Mouse (Mus musculus) A20 (cell line): ENCODE measurements around the gene Nampt.

Experiments used
- DNase-seq: peaks from one replicate; pipeline ENCODE4 v3.0.0-alpha.2; 2011; ENCODE audit warnings: low read depth, low spot score

The Nampt gene

GRCm38 (mm10) chr12:32897199-32898120 is 78.1 kb downstream of the Nampt start:
- DNase-seq = peak; percentile 85

GRCm38 (mm10) chr12:32901005-32901404 is 81.7 kb downstream of the Nampt start:
- DNase-seq = peak; percentile 33
